Mouse (Mus musculus): ENCODE results near the gene Tnfsf11.

DNA sequence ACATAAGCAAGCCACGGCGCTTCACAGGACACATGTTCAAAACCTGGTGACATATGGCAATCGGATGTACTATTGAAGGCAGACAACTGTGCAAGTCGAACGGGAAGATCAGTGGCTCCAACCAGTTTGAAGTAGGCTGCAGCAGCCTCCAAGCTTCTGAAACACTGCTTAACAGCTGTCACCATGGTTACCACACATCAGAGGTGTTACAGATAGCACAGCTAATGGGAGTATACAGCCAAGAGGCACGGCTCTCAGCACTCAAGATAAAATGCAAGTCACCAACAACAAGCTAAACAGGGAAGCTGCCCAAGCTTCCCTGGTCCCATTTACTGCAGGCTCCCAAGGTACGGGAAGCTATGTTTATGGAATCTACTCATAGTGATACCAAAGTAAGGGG, 46.6 kb downstream of the Tnfsf11 start:
- TF ChIP-seq CTCF (IDR thresholded peaks at IDR 0.05; ENCODE audit: control insufficient read depth, insufficient read depth, insufficient read length) (no peak), MYOG (IDR thresholded peaks at IDR 0.05; ENCODE audit: control insufficient read depth, extremely low read depth, insufficient read length) (no peak), MAX (IDR thresholded peaks at IDR 0.05) (no peak), CEBPB (IDR thresholded peaks at IDR 0.05; ENCODE audit: low read depth) (no peak)
